Mouse (Mus musculus): Measurements from ENCODE around the gene Rmnd1. TPM values are rescaled to one million over a fixed set of nuclear protein-coding genes. Genes with fewer than 3 reads are reported as not detected.

Gene Rmnd1
- polyA plus RNA-seq, 1 experiment from 2014 or later = 49.8 TPM

DNA sequence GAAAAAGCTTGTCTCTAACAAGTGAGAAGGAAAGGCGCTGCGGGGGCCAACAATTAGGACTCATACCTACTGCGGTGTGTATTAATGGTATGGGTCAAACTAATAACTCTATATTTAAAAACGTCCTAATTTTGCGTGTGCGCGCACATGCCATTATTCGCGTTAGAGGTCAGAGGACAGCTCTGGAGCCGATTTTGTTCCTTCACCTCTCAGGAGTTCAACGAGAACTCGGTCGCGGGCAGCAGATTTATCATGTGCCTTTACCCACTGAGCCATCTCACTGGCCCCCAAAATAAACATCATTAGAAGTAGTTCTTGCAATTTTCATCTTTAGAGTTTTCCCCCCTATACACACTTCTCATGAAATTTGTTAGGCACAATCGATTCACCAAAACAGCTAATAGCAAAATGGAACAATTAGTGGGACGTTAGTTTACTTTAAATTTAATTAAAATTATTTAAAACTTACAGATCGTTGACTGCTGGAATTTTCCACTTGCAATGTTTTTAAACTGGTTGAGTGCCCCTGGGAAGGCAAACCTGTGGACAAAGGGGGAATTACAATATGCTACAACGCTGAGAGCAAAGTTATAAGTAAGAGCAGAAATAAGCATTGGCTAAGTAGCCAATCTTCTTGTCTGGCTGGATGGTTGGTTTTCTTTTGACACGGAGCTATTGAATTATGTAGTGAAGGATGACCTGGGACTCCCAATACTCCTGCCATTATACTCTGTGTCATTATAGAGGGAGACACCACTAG lies 988 bp upstream of the Rmnd1 start:
- no peaks in the 10 kb centered on the region for H3K9me3 ChIP-seq (replicated peaks)
- H3K36me3 ChIP-seq (ENCODE audit: poor library complexity, severe bottlenecking) = 0 out of 2 replicates have a peak, but pooled peaks cover 15% of the 10 kb centered on the region
- H3K4me2 ChIP-seq = peak overlapping the region; percentile 62
- H3K4me1 ChIP-seq = peaks cover 20% of the 10 kb centered on the region
- H3K27me3 ChIP-seq = no peaks in the 10 kb centered on the region
- peak overlapping the region; percentile 74 for H3K9ac ChIP-seq
- H3K27ac ChIP-seq = peak overlapping the region; percentile 65; the same call in 1 of the 2 replicates
- no peak; the same call in 1 of the 2 replicates for ATAC-seq
- WGBS = 11% methylated on average over 19 of the region's 19 CpGs
- H3K4me3 ChIP-seq = peak overlapping the region; percentile 61

DNA sequence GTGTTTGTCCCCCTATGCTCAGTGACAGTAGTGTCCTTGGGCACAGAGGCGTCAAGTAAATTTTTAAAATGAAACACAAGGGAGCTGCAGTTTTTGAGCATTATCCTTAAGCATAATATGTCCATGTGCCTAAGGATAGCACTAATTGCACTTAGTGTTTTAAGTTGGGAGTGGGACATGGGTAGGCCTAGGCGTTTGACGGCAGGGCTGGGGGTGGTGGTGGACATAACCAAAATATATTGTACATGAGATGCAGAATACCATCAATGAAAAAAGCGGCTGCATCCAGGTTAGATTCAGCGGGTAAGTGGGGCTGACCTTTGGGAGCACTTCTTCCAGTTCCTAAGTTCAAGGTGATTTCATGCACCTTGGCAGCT lies 454 bp downstream of the Rmnd1 start:
- Histone ChIP-seq H3K9ac (peak overlapping the region; percentile 77), H3K4me2 (peak overlapping the region; percentile 76), H3K27me3 (no peaks in the 10 kb centered on the region), H3K27ac (no peak overlapping the region), H3K36me3 (ENCODE audit: poor library complexity, severe bottlenecking) (peaks cover 14% of the 10 kb centered on the region), H3K4me1 (peaks cover 20% of the 10 kb centered on the region), H3K4me3 (peak overlapping the region; percentile 61), H3K9me3 (replicated peaks) (no peaks in the 10 kb centered on the region)
- peak; percentile 62 for ATAC-seq
- WGBS = 13% methylated on average over 5 of the region's 5 CpGs

DNA sequence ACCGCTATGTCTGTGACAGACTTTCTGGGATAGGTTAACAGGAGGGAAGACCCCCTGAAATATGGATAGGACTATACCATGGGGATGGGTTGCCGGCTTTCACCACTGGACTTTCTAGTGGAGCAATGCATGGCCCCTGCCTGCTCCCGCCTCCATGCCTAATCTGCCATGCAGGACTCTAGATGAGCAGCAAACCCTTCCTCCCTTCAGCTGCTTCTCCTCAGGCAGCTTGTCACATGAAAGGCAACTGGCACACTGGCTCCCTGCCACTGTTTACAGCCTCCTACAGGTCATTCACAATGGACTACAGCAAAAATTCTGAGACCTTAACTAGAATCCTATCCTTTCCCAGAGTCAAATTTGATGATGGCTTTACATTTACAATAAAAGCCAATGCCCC lies 1.4 kb downstream of the Rmnd1 start:
- Histone ChIP-seq H3K4me3 (0 out of 2 replicates have a peak overlapping the region, but pooled peaks have one; percentile 61), H3K4me1 (peaks cover 20% of the 10 kb centered on the region), H3K27ac (no peak overlapping the region), H3K4me2 (peak overlapping the region; percentile 76), H3K9ac (peak overlapping the region; percentile 77), H3K9me3 (replicated peaks) (no peaks in the 10 kb centered on the region), H3K36me3 (ENCODE audit: poor library complexity, severe bottlenecking) (peaks cover 19% of the 10 kb centered on the region), H3K27me3 (no peaks in the 10 kb centered on the region)
- WGBS = 90% methylated on average over 3 of the region's 3 CpGs
- ATAC-seq = no peak

DNA sequence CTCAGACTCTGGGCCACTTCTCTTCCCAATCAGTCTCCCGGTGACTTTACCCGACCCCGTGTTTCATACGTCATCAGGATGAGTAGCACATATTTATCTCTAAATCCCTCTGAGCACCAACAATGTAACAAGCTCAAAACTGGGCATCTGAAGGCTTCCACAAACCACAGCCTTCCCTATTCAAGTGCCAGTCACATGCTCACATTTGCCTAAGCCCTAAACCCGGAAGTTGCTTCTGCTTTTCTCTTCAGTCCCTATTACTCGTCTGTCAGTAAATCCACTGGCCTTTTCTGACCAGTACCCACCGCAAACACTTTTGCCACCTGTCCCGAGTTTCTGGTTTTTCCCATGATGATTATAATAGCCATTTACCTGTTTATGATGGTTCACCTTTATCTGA lies 1.8 kb downstream of the Rmnd1 start:
- H3K4me1 ChIP-seq = peaks cover 20% of the 10 kb centered on the region
- no peak overlapping the region for H3K4me2 ChIP-seq
- H3K27me3 ChIP-seq = no peaks in the 10 kb centered on the region
- peaks cover 21% of the 10 kb centered on the region for H3K36me3 ChIP-seq (ENCODE audit: poor library complexity, severe bottlenecking)
- 90% methylated on average over 8 of the region's 8 CpGs for WGBS
- ATAC-seq = no peak
- no peak overlapping the region for H3K27ac ChIP-seq
- H3K9ac ChIP-seq = no peak overlapping the region
- H3K4me3 ChIP-seq = no peak overlapping the region
- no peaks in the 10 kb centered on the region for H3K9me3 ChIP-seq (replicated peaks)

DNA sequence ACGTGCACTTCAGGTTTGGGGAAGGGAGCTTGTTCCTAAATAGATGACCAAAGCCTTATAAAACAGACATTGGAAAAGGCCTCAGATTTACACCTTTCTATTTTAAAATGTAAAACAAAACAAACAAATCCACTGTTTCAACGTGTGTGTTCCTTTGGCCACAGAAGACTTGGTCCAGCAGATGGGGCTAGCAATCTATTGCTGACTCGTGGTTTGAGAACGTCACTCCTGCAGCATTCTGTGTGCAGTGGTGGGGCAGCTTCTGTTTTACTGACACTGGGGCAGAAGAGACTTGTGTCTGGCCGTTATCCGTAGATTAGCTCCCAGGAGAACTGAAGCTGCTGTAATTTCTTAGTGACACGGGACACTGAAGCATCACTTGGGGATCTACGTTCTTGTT lies 6.9 kb downstream of the Rmnd1 start:
- Histone ChIP-seq H3K4me2 (no peak overlapping the region), H3K36me3 (ENCODE audit: poor library complexity, severe bottlenecking) (peaks cover 59% of the 10 kb centered on the region), H3K4me1 (no peaks in the 10 kb centered on the region), H3K9me3 (replicated peaks) (no peaks in the 10 kb centered on the region), H3K27me3 (no peaks in the 10 kb centered on the region), H3K27ac (no peak overlapping the region), H3K9ac (no peak overlapping the region), H3K4me3 (no peak overlapping the region)
- no peak for ATAC-seq
- WGBS = 82% methylated on average over 8 of the region's 8 CpGs

DNA sequence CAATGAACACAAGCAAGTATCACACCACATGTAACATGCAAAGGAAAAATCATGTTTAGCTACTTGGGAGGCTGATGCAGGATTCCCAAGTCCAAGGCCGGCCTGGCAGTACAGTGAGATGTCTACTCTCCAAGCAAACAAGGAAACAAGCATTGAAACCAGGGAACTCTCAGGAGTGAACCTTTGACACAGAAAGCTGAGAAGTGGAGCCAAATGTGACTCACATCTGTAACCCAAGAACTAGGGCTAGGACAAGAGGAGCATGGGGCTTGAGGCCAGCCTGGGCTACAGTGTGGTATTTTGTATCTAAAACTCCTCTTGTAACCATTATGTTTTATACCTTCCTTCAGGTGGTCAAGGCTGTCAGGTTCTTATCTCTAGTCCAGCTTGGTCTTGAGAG lies 25.0 kb downstream of the Rmnd1 start:
- Histone ChIP-seq H3K27me3 (no peaks in the 10 kb centered on the region), H3K4me2 (no peak overlapping the region), H3K9ac (no peak overlapping the region), H3K9me3 (replicated peaks) (no peaks in the 10 kb centered on the region), H3K27ac (no peak overlapping the region), H3K4me1 (no peaks in the 10 kb centered on the region), H3K36me3 (ENCODE audit: poor library complexity, severe bottlenecking) (peaks cover 66% of the 10 kb centered on the region), H3K4me3 (no peak overlapping the region)
- ATAC-seq = no peak
- 91% methylated on average over 1 of the region's 1 CpGs for WGBS

DNA sequence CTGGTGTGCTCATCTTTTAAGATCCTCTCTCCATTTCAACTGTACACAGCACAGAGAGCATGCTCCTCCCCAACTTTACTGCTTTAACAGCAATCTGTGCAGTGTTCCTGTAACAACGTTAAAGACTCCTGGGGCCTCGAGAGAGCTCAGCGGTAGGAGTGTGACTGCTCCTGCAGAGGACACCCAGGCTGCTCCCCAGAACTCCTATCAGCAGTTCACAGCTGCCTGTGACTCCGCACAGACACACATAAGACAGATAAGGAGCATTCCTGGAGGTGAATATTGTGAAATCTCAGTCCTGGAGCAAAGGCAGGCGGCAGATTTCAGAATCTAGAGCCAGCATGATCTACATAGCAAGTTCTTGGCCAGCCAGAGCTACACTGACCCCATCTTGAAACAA lies 26.7 kb downstream of the Rmnd1 start:
- 92% methylated on average over 5 of the region's 5 CpGs for WGBS
- no peak overlapping the region for H3K4me2 ChIP-seq

DNA sequence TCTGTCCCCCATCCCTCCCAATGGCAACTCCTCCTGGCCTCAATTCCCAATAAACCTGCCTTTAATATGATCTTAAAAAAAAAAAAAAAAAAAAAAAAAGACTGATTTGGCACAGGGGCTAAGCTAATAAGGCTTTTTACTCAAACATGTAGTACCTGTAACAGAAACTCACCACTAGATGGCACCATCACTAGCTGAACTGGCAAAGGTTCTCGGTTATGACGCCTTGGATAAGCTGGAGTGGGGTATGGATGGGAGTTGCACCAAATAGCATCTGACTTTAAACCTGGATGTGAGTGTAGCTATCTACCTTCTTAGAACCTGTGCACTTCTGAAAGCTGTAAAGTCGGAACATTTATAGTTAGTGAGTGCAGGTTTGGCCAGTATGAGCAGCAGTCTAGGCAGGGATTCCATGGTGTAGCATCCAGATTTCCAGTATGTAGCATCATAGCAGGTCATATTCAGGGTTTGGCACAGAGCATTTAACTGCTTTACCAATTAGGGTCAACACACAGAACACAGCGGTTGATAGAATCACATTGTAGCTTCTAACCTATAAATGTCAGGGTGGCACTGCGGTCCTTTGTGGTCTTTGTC lies 27.2 kb downstream of the Rmnd1 start:
- H3K27me3 ChIP-seq = no peaks in the 10 kb centered on the region
- no peak overlapping the region for H3K4me3 ChIP-seq
- no peaks in the 10 kb centered on the region for H3K4me1 ChIP-seq
- 57% methylated on average over 5 of the region's 5 CpGs for WGBS
- peaks cover 56% of the 10 kb centered on the region for H3K36me3 ChIP-seq (ENCODE audit: poor library complexity, severe bottlenecking)
- no peak overlapping the region for H3K27ac ChIP-seq
- no peak overlapping the region for H3K4me2 ChIP-seq
- no peaks in the 10 kb centered on the region for H3K9me3 ChIP-seq (replicated peaks)
- no peak overlapping the region for H3K9ac ChIP-seq
- ATAC-seq = peak; percentile 65

More for the DNA sequence above, 26.7 kb downstream of the Rmnd1 start:
- no peak overlapping the region for H3K9ac ChIP-seq
- no peaks in the 10 kb centered on the region for H3K27me3 ChIP-seq
- no peak overlapping the region for H3K27ac ChIP-seq
- H3K36me3 ChIP-seq (ENCODE audit: poor library complexity, severe bottlenecking) = peaks cover 61% of the 10 kb centered on the region
- ATAC-seq = peak; percentile 3; the same call in 1 of the 2 replicates
- no peaks in the 10 kb centered on the region for H3K9me3 ChIP-seq (replicated peaks)
- H3K4me3 ChIP-seq = no peak overlapping the region
- H3K4me1 ChIP-seq = no peaks in the 10 kb centered on the region

DNA sequence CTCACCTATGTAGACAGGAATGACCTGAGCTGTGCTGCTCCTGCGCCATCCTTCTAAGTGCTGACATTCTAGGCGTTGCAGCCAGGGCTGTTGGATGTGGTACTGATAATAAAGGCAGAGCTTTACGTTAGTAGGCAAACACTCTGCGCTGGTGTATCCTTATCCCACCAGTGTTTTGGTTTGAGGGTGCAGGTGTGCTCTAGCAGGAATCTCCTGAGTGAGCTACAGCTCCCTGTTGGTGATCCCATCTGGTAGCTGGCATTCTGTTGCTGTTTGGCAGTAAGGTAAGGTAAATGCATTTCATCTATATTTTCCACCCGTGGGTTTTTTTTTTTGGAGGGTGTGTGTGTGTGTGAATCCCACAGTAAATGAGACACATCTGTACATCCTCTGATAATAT lies 34.1 kb downstream of the Rmnd1 start:
- no peak overlapping the region for H3K4me3 ChIP-seq
- no peaks in the 10 kb centered on the region for H3K9me3 ChIP-seq (replicated peaks)
- no peaks in the 10 kb centered on the region for H3K27me3 ChIP-seq
- ATAC-seq = no peak
- H3K36me3 ChIP-seq (ENCODE audit: poor library complexity, severe bottlenecking) = peaks cover 41% of the 10 kb centered on the region
- H3K4me2 ChIP-seq = no peak overlapping the region
- WGBS = 92% methylated on average over 5 of the region's 5 CpGs
- H3K27ac ChIP-seq = 0 out of 2 replicates have a peak overlapping the region, but pooled peaks have one; percentile 25
- H3K9ac ChIP-seq = no peak overlapping the region
- no peaks in the 10 kb centered on the region for H3K4me1 ChIP-seq

DNA sequence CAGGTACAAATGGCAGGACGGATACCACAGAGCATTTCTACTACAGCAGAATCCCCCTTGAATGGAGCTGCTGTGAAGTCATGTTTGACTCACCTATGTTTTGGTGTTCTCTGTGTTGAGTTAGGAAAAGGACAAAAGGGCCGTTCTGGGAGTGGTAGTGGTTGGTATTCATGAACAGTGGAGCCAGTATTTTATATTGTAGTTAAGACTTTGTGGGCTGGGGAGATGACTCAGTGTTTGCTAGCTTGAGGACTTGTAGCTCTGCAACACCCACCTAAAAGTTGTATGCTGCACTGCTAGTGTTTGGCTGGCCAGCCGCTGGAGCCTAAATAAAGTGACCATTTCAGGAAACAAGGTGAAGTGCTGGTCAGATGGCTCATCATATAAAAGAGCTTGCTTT lies 36.9 kb downstream of the Rmnd1 start:
- no peak overlapping the region for H3K9ac ChIP-seq
- WGBS = 97% methylated on average over 3 of the region's 3 CpGs
- no peaks in the 10 kb centered on the region for H3K27me3 ChIP-seq
- H3K27ac ChIP-seq = no peak overlapping the region
- H3K4me2 ChIP-seq = no peak overlapping the region
- no peak overlapping the region for H3K4me3 ChIP-seq
- H3K4me1 ChIP-seq = peaks cover 17% of the 10 kb centered on the region
- no peaks in the 10 kb centered on the region for H3K9me3 ChIP-seq (replicated peaks)
- ATAC-seq = no peak
- H3K36me3 ChIP-seq (ENCODE audit: poor library complexity, severe bottlenecking) = peaks cover 40% of the 10 kb centered on the region

DNA sequence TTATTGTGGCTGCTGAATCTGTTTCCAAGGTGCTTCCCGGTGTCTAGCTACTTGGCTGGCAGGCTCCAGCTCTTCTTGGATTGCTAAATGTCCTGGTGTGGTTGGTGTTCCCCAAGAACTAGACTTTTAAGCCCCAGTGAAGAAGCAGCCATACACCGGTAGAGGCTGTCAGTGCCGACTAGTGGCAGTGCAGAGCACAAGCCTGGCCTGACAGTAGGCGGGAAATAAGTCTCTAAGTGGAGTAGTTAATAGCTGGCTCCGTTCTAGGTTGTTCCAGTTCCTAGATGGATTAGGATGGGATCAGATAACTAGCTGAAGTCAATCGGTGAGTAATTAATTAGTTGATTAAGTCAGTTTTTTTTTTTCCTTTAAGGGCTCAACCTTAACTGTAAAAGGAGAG lies 40.3 kb downstream of the Rmnd1 start:
- Histone ChIP-seq H3K4me2 (no peak overlapping the region; the same call in 1 of the 2 replicates), H3K4me3 (no peak overlapping the region), H3K4me1 (peaks cover 38% of the 10 kb centered on the region), H3K9me3 (replicated peaks) (no peaks in the 10 kb centered on the region), H3K27me3 (no peaks in the 10 kb centered on the region), H3K9ac (no peak overlapping the region), H3K27ac (no peak overlapping the region), H3K36me3 (ENCODE audit: poor library complexity, severe bottlenecking) (peaks cover 26% of the 10 kb centered on the region)
- 58% methylated on average over 6 of the region's 6 CpGs for WGBS
- ATAC-seq = no peak

DNA sequence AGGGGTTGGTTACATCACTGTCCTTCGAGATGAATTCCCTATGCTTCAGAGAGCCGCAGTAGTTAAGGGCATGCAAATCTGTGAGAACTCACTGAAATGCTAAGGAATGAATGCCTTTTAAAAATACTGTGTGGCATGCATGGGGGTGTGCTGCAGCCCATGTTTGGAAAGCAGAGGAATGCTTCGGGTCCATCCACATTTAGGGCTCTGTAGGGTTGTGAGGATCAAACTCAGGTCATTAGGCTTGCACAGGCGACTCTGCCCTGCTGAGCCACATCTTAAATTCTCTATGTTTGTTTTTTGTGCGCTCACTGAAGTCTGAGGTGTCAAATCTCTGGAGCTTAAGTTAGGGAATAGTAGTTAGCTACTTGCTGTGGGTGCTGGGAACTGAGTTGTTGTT lies 41.1 kb downstream of the Rmnd1 start:
- Histone ChIP-seq H3K27ac (no peak overlapping the region), H3K4me3 (no peak overlapping the region), H3K4me1 (peaks cover 41% of the 10 kb centered on the region), H3K9ac (0 out of 2 replicates have a peak overlapping the region, but pooled peaks have one; percentile 26), H3K9me3 (replicated peaks) (no peaks in the 10 kb centered on the region), H3K27me3 (no peaks in the 10 kb centered on the region), H3K4me2 (peak overlapping the region; percentile 22; the same call in 1 of the 2 replicates), H3K36me3 (ENCODE audit: poor library complexity, severe bottlenecking) (peaks cover 23% of the 10 kb centered on the region; the same call in 1 of the 2 replicates)
- ATAC-seq = no peak
- 83% methylated on average over 5 of the region's 5 CpGs for WGBS

All from forebrain, embryonic 13.5 days (tissue).